Mouse (Mus musculus) forebrain, embryonic 14.5 days (tissue): ENCODE data around the gene Ostf1. TPM values are rescaled to one million over a fixed set of nuclear protein-coding genes. Genes with fewer than 3 reads are reported as not detected.

Source experiments
- ATAC-seq: fragments of 200-750 bp; cut with Nextera tagmentation; 2 replicates; pipeline ENCODE4 v1.8.0; 2017; ENCODE audit warnings: mild to moderate bottlenecking, moderate library complexity
- DNase-seq: peaks from one replicate; pipeline ENCODE4 v3.0.0-alpha.2; 2015; ENCODE audit warnings: low spot score
- H3K27ac ChIP-seq: fragments of 300-500 bp; sonication (generic); 2 replicates; pipeline ENCODE4 v1.5.1; 2014; ENCODE audit warnings: low read depth, mild to moderate bottlenecking, control low read depth, low read length, moderate library complexity
- H3K27me3 ChIP-seq: fragments of 300-500 bp; sonication (generic); replicated peaks from 2 replicates; pipeline ENCODE4 v1.6.1; 2014; ENCODE audit warnings: low read length, control low read depth, mixed read lengths; ENCODE audit not compliant: control insufficient read depth, insufficient read depth
- H3K36me3 ChIP-seq: fragments of 300-500 bp; sonication (generic); 2 replicates; pipeline ENCODE4 v1.6.1; 2014; ENCODE audit warnings: low read length, control low read depth; ENCODE audit not compliant: control insufficient read depth, insufficient read depth
- H3K4me1 ChIP-seq: fragments of 300-500 bp; sonication (generic); 2 replicates; pipeline ENCODE4 v1.6.1; 2014; ENCODE audit warnings: antibody characterized with exemption, low read length, control low read depth; ENCODE audit not compliant: control insufficient read depth, insufficient read depth
- H3K4me2 ChIP-seq: fragments of 300-500 bp; sonication (generic); 2 replicates; pipeline ENCODE4 v1.6.1; 2014; ENCODE audit warnings: mild to moderate bottlenecking, control low read depth, low read length
- H3K4me3 ChIP-seq: fragments of 300-500 bp; sonication (generic); 2 replicates; pipeline ENCODE4 v1.5.1; 2014; ENCODE audit warnings: low read depth, low read length, control low read depth
- H3K9ac ChIP-seq: fragments of 300-500 bp; sonication (generic); 2 replicates; pipeline ENCODE4 v1.6.1; 2014; ENCODE audit warnings: mild to moderate bottlenecking, low read length, control low read depth, moderate library complexity
- H3K9me3 ChIP-seq: fragments of 300-500 bp; sonication (generic); replicated peaks from 2 replicates; pipeline ENCODE4 v1.6.1; 2016; ENCODE audit warnings: low read length, control low read depth, mixed read lengths; ENCODE audit not compliant: control insufficient read depth
- WGBS: fragments of 180-500 bp; shearing (Covaris S2); extraction: QIAGEN DNeasy Blood & Tissue Kit; methylation state at CpG from one replicate; pipeline ENCODE4 v1.1.7; 2014; 5-methylcytosine and 5-hydroxymethylcytosine counted together
- polyA plus RNA-seq: library from polyadenylated mRNA; unstranded; fragments of >200 nt; fragmentation: Nextera tagmentation; extraction: Ambion mirVana; gene quantifications from 2 replicates; pipeline ENCODE4 v1.2.1, GENCODE M21; 2014

The Ostf1 gene
- polyA plus RNA-seq, 1 experiment from 2014 or later, result 40.6 TPM

DNA sequence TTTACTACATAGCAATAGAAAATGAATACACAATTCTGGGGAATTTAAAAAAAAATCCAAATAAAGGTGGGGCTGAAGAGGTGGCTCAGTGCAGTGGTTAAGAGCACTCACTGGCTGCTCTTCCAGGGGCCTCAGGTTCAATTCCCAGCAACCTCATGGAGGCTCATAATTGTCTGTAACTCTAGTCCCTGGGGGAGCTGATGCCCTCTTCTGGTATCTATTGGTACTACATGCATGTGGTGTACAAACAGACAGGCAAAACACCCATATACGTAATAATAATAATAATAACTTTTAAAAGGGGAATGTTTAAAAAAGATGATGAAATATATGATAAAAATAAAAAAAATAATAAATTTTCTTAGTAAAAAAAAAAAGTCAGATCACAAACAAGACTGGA is 43.4 kb downstream of the Ostf1 start:
- no peak overlapping the region for H3K9ac ChIP-seq
- H3K4me2 ChIP-seq, result no peak overlapping the region
- DNase-seq (no peak), ATAC-seq (no peak)
- WGBS, result 93% methylated on average over 1 of the region's 1 CpGs
- H3K27me3 ChIP-seq, result no peaks in the 10 kb centered on the region
- no peak overlapping the region for H3K4me3 ChIP-seq
- no peaks in the 10 kb centered on the region for H3K9me3 ChIP-seq
- no peaks in the 10 kb centered on the region for H3K36me3 ChIP-seq
- H3K4me1 ChIP-seq, result no peaks in the 10 kb centered on the region
- H3K27ac ChIP-seq, result no peak overlapping the region

DNA sequence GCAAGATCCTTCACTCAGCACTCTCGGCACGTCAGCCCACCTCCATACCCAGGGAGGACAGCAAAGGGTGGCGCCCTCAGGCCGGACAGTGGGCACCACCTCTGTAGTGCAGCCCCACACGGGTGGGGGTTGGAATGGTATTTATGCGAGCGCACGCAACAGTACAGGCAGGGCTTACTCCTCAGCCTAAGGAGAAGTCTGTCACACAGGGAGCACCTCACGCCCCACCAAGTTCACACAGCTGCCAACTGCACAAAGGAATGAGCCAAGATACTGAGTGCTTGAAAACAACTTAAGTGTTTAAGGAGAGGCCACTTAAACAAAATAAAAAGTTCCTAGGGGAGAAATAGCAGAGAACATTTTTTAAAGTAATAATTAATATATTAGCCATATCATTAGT is 44.5 kb downstream of the Ostf1 start:
- no peak overlapping the region for H3K9ac ChIP-seq
- H3K36me3 ChIP-seq, result no peaks in the 10 kb centered on the region
- H3K27me3 ChIP-seq, result no peaks in the 10 kb centered on the region
- ATAC-seq, result no peak
- no peak overlapping the region for H3K27ac ChIP-seq
- no peak overlapping the region for H3K4me2 ChIP-seq
- H3K4me3 ChIP-seq, result no peak overlapping the region
- no peak for DNase-seq
- 90% methylated on average over 9 of the region's 9 CpGs for WGBS
- H3K4me1 ChIP-seq, result no peaks in the 10 kb centered on the region
- H3K9me3 ChIP-seq, result no peaks in the 10 kb centered on the region

DNA sequence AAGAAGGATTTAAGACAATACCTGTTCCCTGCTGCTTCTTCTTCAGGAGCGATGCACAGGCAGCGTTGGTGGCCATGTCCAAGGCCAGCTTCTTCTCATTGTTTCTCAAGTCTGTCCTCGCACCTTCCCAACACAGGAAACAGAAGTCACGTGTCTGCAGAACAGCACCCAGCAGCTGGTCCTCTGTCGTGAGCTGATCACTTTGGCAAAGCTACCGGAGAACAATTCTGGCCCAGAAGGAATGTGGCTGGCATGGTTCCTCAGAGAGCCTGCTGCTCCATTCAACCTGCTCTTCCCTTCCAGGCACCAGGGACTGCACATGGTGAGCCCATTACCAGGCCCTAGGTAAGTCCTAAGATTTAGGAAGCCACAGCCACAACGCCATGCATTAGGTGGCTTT is 47.0 kb downstream of the Ostf1 start:
- WGBS, result 94% methylated on average over 7 of the region's 7 CpGs
- no peak for ATAC-seq
- no peak overlapping the region for H3K4me2 ChIP-seq
- H3K4me3 ChIP-seq, result no peak overlapping the region
- no peak overlapping the region for H3K27ac ChIP-seq
- no peak for DNase-seq
- H3K27me3 ChIP-seq, result no peaks in the 10 kb centered on the region
- no peaks in the 10 kb centered on the region for H3K4me1 ChIP-seq
- no peaks in the 10 kb centered on the region for H3K36me3 ChIP-seq
- no peak overlapping the region for H3K9ac ChIP-seq
- H3K9me3 ChIP-seq, result no peaks in the 10 kb centered on the region

DNA sequence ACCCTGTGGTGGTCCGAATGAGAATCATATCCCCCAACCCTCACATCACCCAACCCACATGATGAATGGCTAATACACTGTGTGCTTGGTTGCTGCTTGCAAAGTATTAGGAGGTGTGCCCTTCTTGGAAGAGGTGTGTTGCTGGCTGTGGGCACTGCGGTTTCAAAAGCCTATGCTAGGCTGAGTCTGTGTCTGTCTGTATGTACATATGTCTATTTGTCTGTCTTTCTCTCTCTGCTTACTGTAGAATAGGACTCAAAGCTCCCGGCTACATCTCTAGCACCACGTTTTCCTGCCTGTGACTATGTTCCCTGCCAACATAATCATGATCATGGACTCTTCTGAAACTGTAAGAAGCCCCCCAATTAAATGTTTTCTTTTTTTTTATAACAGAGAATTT is 47.9 kb downstream of the Ostf1 start:
- no peaks in the 10 kb centered on the region for H3K9me3 ChIP-seq
- no peaks in the 10 kb centered on the region for H3K36me3 ChIP-seq
- no peaks in the 10 kb centered on the region for H3K27me3 ChIP-seq
- H3K4me1 ChIP-seq, result no peaks in the 10 kb centered on the region
- 94% methylated on average over 4 of the region's 4 CpGs for WGBS
- no peak overlapping the region for H3K4me3 ChIP-seq
- no peak overlapping the region for H3K4me2 ChIP-seq
- no peak overlapping the region for H3K27ac ChIP-seq
- DNase-seq (no peak), ATAC-seq (no peak)
- H3K9ac ChIP-seq, result no peak overlapping the region

- H3K36me3 ChIP-seq, result no peaks in the 10 kb centered on the region
- no peak for DNase-seq
- no peak overlapping the region for H3K27ac ChIP-seq
Measured at GRCm38 (mm10) chr19:18582887-18583286, 48.7 kb downstream of the Ostf1 start.

DNA sequence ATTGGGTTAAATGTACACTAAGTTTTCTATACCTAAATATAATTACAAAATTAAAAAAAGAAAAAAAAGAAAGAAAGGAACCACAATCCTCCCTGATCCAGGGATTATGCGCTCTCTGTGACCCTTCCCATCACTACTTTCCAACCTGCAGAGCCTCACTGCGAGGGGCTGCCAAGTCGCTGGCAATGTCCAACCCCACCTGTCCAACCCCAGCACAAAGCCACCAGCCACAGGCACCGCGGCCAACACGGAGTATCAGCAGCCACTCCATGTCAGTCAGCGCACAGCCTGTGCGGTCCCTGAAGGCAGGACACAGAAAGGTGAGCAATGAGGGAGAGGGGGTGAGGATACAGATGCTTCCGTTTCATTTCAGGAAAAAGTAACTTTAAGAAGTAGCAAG is 49.4 kb downstream of the Ostf1 start:
- H3K27ac ChIP-seq, result no peak overlapping the region
- H3K27me3 ChIP-seq, result no peaks in the 10 kb centered on the region
- ATAC-seq (no peak), DNase-seq (no peak)
- no peak overlapping the region for H3K9ac ChIP-seq
- no peak overlapping the region for H3K4me3 ChIP-seq
- H3K4me2 ChIP-seq, result no peak overlapping the region
- 96% methylated on average over 9 of the region's 9 CpGs for WGBS
- H3K9me3 ChIP-seq, result no peaks in the 10 kb centered on the region
- no peaks in the 10 kb centered on the region for H3K4me1 ChIP-seq
- H3K36me3 ChIP-seq, result no peaks in the 10 kb centered on the region

More at GRCm38 (mm10) chr19:18582887-18583286, 48.7 kb downstream of the Ostf1 start:
- no peak overlapping the region for H3K4me3 ChIP-seq
- no peaks in the 10 kb centered on the region for H3K4me1 ChIP-seq
- H3K4me2 ChIP-seq, result no peak overlapping the region
- no peaks in the 10 kb centered on the region for H3K9me3 ChIP-seq
- ATAC-seq, result no peak
- 91% methylated on average over 6 of the region's 6 CpGs for WGBS
- no peaks in the 10 kb centered on the region for H3K27me3 ChIP-seq
- H3K9ac ChIP-seq, result no peak overlapping the region

DNA sequence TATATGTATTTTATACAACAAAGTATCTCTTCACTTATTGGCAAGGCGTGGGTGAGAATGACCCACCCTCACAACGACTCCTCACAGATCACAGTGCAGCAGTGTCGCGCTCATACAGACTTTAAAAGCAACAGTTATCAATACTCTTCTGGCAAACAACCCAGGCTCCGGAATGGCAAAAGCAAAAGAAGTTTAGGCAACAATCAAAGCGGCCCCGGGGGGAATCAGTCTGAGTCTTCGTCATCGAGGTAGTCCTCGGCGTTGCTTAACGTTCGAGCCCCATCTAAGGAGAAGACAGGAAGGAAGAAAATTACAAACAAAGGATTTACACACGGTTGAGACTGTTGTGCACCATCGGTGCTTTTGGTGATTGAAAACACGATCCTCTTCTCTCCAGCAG is 50.6 kb downstream of the Ostf1 start:
- H3K36me3 ChIP-seq, result no peaks in the 10 kb centered on the region
- H3K9ac ChIP-seq, result no peak overlapping the region
- H3K9me3 ChIP-seq, result no peaks in the 10 kb centered on the region
- no peak for ATAC-seq
- H3K27ac ChIP-seq, result no peak overlapping the region
- no peaks in the 10 kb centered on the region for H3K4me1 ChIP-seq
- no peak for DNase-seq
- no peaks in the 10 kb centered on the region for H3K27me3 ChIP-seq
- 96% methylated on average over 16 of the region's 16 CpGs for WGBS
- no peak overlapping the region for H3K4me2 ChIP-seq
- H3K4me3 ChIP-seq, result no peak overlapping the region

DNA sequence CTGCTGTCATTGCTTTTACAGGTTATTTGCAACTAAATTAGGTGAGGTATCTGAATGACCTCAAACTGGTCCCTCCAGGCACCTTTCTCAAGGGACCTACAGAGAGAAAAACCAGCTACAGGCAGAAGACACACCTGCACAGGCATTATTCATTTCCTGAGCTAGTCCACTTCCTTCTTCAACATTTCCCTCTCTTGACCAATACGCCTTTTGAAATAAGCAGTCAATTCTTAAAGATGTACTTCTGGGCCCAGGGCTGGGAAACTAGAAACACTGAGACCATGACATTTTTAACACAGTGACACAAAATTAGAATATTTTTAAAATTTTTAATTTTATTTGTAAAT is 52.6 kb downstream of the Ostf1 start:
- DNase-seq (no peak), ATAC-seq (no peak)
- no peaks in the 10 kb centered on the region for H3K4me1 ChIP-seq
- WGBS, result 90% methylated on average over 1 of the region's 1 CpGs
- no peak overlapping the region for H3K9ac ChIP-seq
- H3K4me3 ChIP-seq, result no peak overlapping the region
- no peak overlapping the region for H3K27ac ChIP-seq
- no peaks in the 10 kb centered on the region for H3K27me3 ChIP-seq
- H3K9me3 ChIP-seq, result no peaks in the 10 kb centered on the region
- no peaks in the 10 kb centered on the region for H3K36me3 ChIP-seq
- no peak overlapping the region for H3K4me2 ChIP-seq

GRCm38 (mm10) chr19:18578216-18579011 is 53.2 kb downstream of the Ostf1 start:
- Histone ChIP-seq H3K36me3 (no peaks in the 10 kb centered on the region), H3K4me2 (no peak overlapping the region), H3K27ac (no peak overlapping the region), H3K4me3 (no peak overlapping the region), H3K4me1 (no peaks in the 10 kb centered on the region), H3K27me3 (no peaks in the 10 kb centered on the region), H3K9ac (no peak overlapping the region), H3K9me3 (no peaks in the 10 kb centered on the region)
- WGBS, result 61% methylated on average over 17 of the region's 17 CpGs
- ATAC-seq, result no peak
- DNase-seq, result no peak
